Mouse (Mus musculus) right cerebral cortex, postnatal 14 days (tissue): ENCODE measurements around the gene Thrsp.

Experiments
- DNase-seq: peaks from one replicate; pipeline ENCODE4 v3.0.0; 2022

The Thrsp gene

DNA sequence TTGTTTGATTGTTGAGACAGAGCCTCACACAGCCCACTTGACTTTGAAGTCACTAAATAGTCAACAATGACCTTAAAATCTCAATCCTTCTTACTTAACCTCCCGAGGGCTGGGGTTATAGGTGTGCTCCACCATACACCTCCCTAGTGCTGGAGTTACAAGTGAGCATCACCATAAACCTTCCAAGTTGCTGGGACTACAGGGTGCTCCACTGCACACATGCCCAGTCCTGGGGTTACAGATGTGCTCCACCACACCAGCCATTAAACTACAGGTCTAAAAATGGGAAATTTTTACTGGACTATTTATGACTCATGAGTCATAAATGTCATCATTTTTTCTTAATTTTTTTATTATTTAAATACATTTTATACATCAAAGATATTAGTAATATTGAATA is 51.6 kb downstream of the Thrsp start:
- no peak for DNase-seq
